Comparison of ENCODE assay signal across 8 mouse cellular contexts in genomic region chr11:77624441-77625060, GRCm38 (mm10). TPM values are rescaled to one million over a fixed set of nuclear protein-coding genes. Genes with fewer than 3 reads are reported as not detected.
DNase-seq lines count a peak whose midpoint lies in the region; ATAC-seq lines count a peak whose summit lies in the region.

No protein-coding gene starts in this region.

- H3K4me1 ChIP-seq in embryonic facial prominence, embryonic 10.5 days, result peaks cover 20% of the 10 kb centered on the region
- peaks cover 16% of the 10 kb centered on the region for H3K4me1 ChIP-seq in heart, embryonic 11.5 days (ENCODE audit: control insufficient read depth, insufficient read depth, low read length)
- H3K4me1 ChIP-seq in lung, embryonic 15.5 days, result peaks cover 19% of the 10 kb centered on the region

- H3K9me3 ChIP-seq in embryonic facial prominence, embryonic 10.5 days, result no peaks in the 10 kb centered on the region
- H3K9me3 ChIP-seq in heart, embryonic 11.5 days (replicated peaks; ENCODE audit: control insufficient read depth, low read length), result no peaks in the 10 kb centered on the region
- H3K9me3 ChIP-seq in lung, embryonic 15.5 days, result no peaks in the 10 kb centered on the region

- no peaks in the 10 kb centered on the region for H3K36me3 ChIP-seq in embryonic facial prominence, embryonic 10.5 days (replicated peaks)
- H3K36me3 ChIP-seq in heart, embryonic 11.5 days (ENCODE audit: control insufficient read depth, insufficient read depth, low read length), result no peaks in the 10 kb centered on the region
- H3K36me3 ChIP-seq in lung, embryonic 15.5 days, result no peaks in the 10 kb centered on the region

- 1% methylated on average over 17 of the region's 17 CpGs for WGBS in embryonic facial prominence, embryonic 10.5 days
- WGBS in heart, embryonic 11.5 days (ENCODE audit: insufficient replicate concordance), result under 1% methylated on average over 17 of the region's 17 CpGs
- WGBS in lung, embryonic 15.5 days, result under 1% methylated on average over 17 of the region's 17 CpGs

- DNase-seq in thymus, postnatal 4 days, result peak; percentile 18
- no peak for DNase-seq in thymus, postnatal 0 days (ENCODE audit: low spot score)
- DNase-seq in embryonic facial prominence, embryonic 10.5 days (ENCODE audit: low spot score), result peak; percentile 44
- peak; percentile 91 for DNase-seq in layer of hippocampus, adult 9-11 months
- peak; percentile 90 for DNase-seq in right cerebral cortex, adult 18-20 months
- DNase-seq in thymus, postnatal 36 days, result no peak

- peaks cover 18% of the 10 kb centered on the region; the same call in 1 of the 2 replicates for H3K27me3 ChIP-seq in embryonic facial prominence, embryonic 10.5 days (replicated peaks; ENCODE audit: low read depth, poor library complexity, severe bottlenecking)
- no peaks in the 10 kb centered on the region for H3K27me3 ChIP-seq in heart, embryonic 11.5 days (ENCODE audit: control insufficient read depth, insufficient read depth, low read length)
- no peaks in the 10 kb centered on the region for H3K27me3 ChIP-seq in lung, embryonic 15.5 days

- peak overlapping the region; percentile 52 for H3K4me3 ChIP-seq in embryonic facial prominence, embryonic 10.5 days
- peak overlapping the region; percentile 38 for H3K4me3 ChIP-seq in heart, embryonic 11.5 days (ENCODE audit: low read depth, low read length)
- H3K4me3 ChIP-seq in lung, embryonic 15.5 days, result peak overlapping the region; percentile 26

- peak overlapping the region; percentile 69 for H3K4me2 ChIP-seq in heart, embryonic 11.5 days
- peak overlapping the region; percentile 66 for H3K4me2 ChIP-seq in lung, embryonic 15.5 days

- no peak for ATAC-seq in heart, embryonic 11.5 days (replicated peaks; ENCODE audit: insufficient number of reproducible peaks, low FRiP score, low TSS enrichment)
- ATAC-seq in lung, embryonic 15.5 days (ENCODE audit: borderline replicate concordance, extremely low read depth, low FRiP score, low TSS enrichment), result peak; percentile 49; the same call in 1 of the 2 replicates

- H3K27ac ChIP-seq in embryonic facial prominence, embryonic 10.5 days (replicated peaks), result 0 out of 2 replicates have a peak overlapping the region, but pooled peaks have one; percentile 5
- H3K27ac ChIP-seq in heart, embryonic 11.5 days (ENCODE audit: low read depth, low read length), result no peak overlapping the region
- no peak overlapping the region for H3K27ac ChIP-seq in lung, embryonic 15.5 days

- peak overlapping the region; percentile 36; the same call in 1 of the 2 replicates for H3K9ac ChIP-seq in heart, embryonic 11.5 days (ENCODE audit: low read depth, low read length)
- H3K9ac ChIP-seq in lung, embryonic 15.5 days, result 0 out of 2 replicates have a peak overlapping the region, but pooled peaks have one; percentile 7

RNA-seq across cellular contexts. Expression of gene Taok1, which starts 16.9 kb away (rescaled TPM):
- 12.9 and 16.7 TPM in 2 replicates for polyA plus RNA-seq in thymus, postnatal 0 days (2015; fragmentation: Nextera tagmentation; extraction: Ambion mirVana)
- polyA plus RNA-seq in embryonic facial prominence, embryonic 10.5 days (2016; fragmentation: Nextera tagmentation; extraction: Ambion mirVana), result 11.9 and 13.5 TPM in 2 replicates
- 14.2 and 17.8 TPM in 2 replicates for polyA plus RNA-seq in heart, embryonic 11.5 days (2014; fragmentation: Nextera tagmentation; extraction: Ambion mirVana)
- 14.0 and 14.9 TPM in 2 replicates for polyA plus RNA-seq in lung, embryonic 15.5 days (2015; fragmentation: Nextera tagmentation; extraction: Ambion mirVana)

Comparison
In these comparisons a context has a peak if more than half of its experiments do, and no peak if none do; other contexts are left out.
1. DNase-seq: peak in thymus, postnatal 4 days (single experiment), embryonic facial prominence, embryonic 10.5 days (single experiment), layer of hippocampus, adult 9-11 months (single experiment) and right cerebral cortex, adult 18-20 months (single experiment); none in thymus, postnatal 0 days (single experiment) and thymus, postnatal 36 days (0 of 2).
2. Peak in every context shown above with its lines, with median percentiles within 50 percentile points of each other: H3K4me3 ChIP-seq.